8 mouse cellular contexts compared by ENCODE assay signal in genomic region chr4:53415873-53416637, GRCm38 (mm10). TPM values are rescaled to one million over a fixed set of nuclear protein-coding genes. Genes with fewer than 3 reads are reported as not detected.
DNase-seq lines count a peak whose midpoint lies in the region; ATAC-seq and TF ChIP-seq lines count a peak whose summit lies in the region.

No protein-coding gene starts in this region.

- H3K36me3 ChIP-seq in forebrain, embryonic 16.5 days (ENCODE audit: control insufficient read depth, insufficient read depth) = no peaks in the 10 kb centered on the region
- no peaks in the 10 kb centered on the region for H3K36me3 ChIP-seq in intestine, postnatal 0 days (ENCODE audit: control insufficient read depth, insufficient read depth)

- no peak for TF ChIP-seq CTCF in lung, adult 2 months (IDR thresholded peaks at IDR 0.05; ENCODE audit: insufficient read depth, low read length)
- no peak for TF ChIP-seq CTCF in intestine, postnatal 0 days (IDR thresholded peaks at IDR 0.05; ENCODE audit: low read depth)

- peak; percentile 33 to 70 for DNase-seq in lung, adult 18-20 months
- no peak for DNase-seq in lung, adult 2 months
- peak; percentile 29 for DNase-seq in right cerebral cortex, postnatal 14 days
- DNase-seq in yolk sac, embryonic 10.5 days (ENCODE audit: low spot score) = no peak
- DNase-seq in cerebellum, adult 11-12 months = no peak

- no peaks in the 10 kb centered on the region for H3K9me3 ChIP-seq in forebrain, embryonic 16.5 days (ENCODE audit: control insufficient read depth, low read length)
- H3K9me3 ChIP-seq in intestine, postnatal 0 days (ENCODE audit: control insufficient read depth) = no peaks in the 10 kb centered on the region

- H3K4me3 ChIP-seq in lung, adult 2 months (replicated peaks; ENCODE audit: extremely low read depth, low read depth, low read length) = no peak overlapping the region
- H3K4me3 ChIP-seq in forebrain, embryonic 16.5 days (replicated peaks; ENCODE audit: low read length) = no peak overlapping the region
- H3K4me3 ChIP-seq in intestine, postnatal 0 days (ENCODE audit: low read depth, low read length) = no peak overlapping the region

- peak; percentile 69 for ATAC-seq in forebrain, embryonic 16.5 days
- ATAC-seq in intestine, postnatal 0 days = peak; percentile 34; the same call in 1 of the 2 replicates
- ATAC-seq in megakaryocyte, adult 5-6 weeks (ENCODE audit: poor library complexity, severe bottlenecking) = no peak

- 55% methylated on average over 9 of the region's 10 CpGs for WGBS in lung, adult 2 months
- WGBS in forebrain, embryonic 16.5 days = 63% methylated on average over 9 of the region's 10 CpGs
- 75% methylated on average over 9 of the region's 10 CpGs for WGBS in intestine, postnatal 0 days

- no peak overlapping the region for H3K9ac ChIP-seq in forebrain, embryonic 16.5 days (replicated peaks; ENCODE audit: low read depth, low read length)
- no peak overlapping the region for H3K9ac ChIP-seq in intestine, postnatal 0 days (ENCODE audit: low read depth, low read length)

- H3K4me2 ChIP-seq in forebrain, embryonic 16.5 days (ENCODE audit: low read length) = no peak overlapping the region
- no peak overlapping the region for H3K4me2 ChIP-seq in intestine, postnatal 0 days (replicated peaks; ENCODE audit: low read depth)

- no peak for TF ChIP-seq POLR2A in lung, adult 2 months (IDR thresholded peaks at IDR 0.05; ENCODE audit: borderline replicate concordance, extremely low read depth, low read depth, low read length)

- H3K27me3 ChIP-seq in forebrain, embryonic 16.5 days (replicated peaks; ENCODE audit: control insufficient read depth, insufficient read depth, low read length) = no peaks in the 10 kb centered on the region
- no peaks in the 10 kb centered on the region for H3K27me3 ChIP-seq in intestine, postnatal 0 days (replicated peaks; ENCODE audit: control insufficient read depth, insufficient read depth, low read length)

- H3K27ac ChIP-seq in forebrain, embryonic 16.5 days (ENCODE audit: low read length) = peak overlapping the region; percentile 57
- no peak overlapping the region for H3K27ac ChIP-seq in intestine, postnatal 0 days (ENCODE audit: low read depth, low read length)

- H3K4me1 ChIP-seq in lung, adult 2 months (ENCODE audit: control insufficient read depth, insufficient read depth, low read length) = no peaks in the 10 kb centered on the region
- peaks cover 3% of the 10 kb centered on the region for H3K4me1 ChIP-seq in forebrain, embryonic 16.5 days (replicated peaks; ENCODE audit: control insufficient read depth, insufficient read depth, low read length)
- H3K4me1 ChIP-seq in intestine, postnatal 0 days (replicated peaks; ENCODE audit: control insufficient read depth, insufficient read depth, low read length) = no peaks in the 10 kb centered on the region

RNA-seq across cellular contexts. Expression of gene Slc44a1, which starts 24.2 kb away (rescaled TPM):
- 29.0 and 45.2 TPM in 2 replicates for polyA plus RNA-seq in lung, adult 2 months (2012; rRNA removed)
- 13.7 and 19.6 TPM in 2 replicates for polyA plus RNA-seq in forebrain, embryonic 16.5 days (2015; fragmentation: Nextera tagmentation; extraction: Ambion mirVana)
- 27.9 and 28.3 TPM in 2 replicates for polyA plus RNA-seq in intestine, postnatal 0 days (2015; fragmentation: Nextera tagmentation; extraction: Ambion mirVana)
- 11.8 and 12.4 TPM in 2 replicates for total RNA-seq in megakaryocyte, adult 5-6 weeks (2015)
- total RNA-seq in megakaryocyte, adult 5-6 weeks (2017) = 9.1 and 10.1 TPM in 2 replicates

Comparison
In these comparisons a context has a peak if more than half of its experiments do, and no peak if none do; other contexts are left out.
1. DNase-seq: peak in lung, adult 18-20 months (2 of 2) and right cerebral cortex, postnatal 14 days (single experiment); none in lung, adult 2 months (single experiment), yolk sac, embryonic 10.5 days (single experiment) and cerebellum, adult 11-12 months (single experiment).